Mouse (Mus musculus): ENCODE data around the gene Agfg2. TPM values are rescaled to one million over a fixed set of nuclear protein-coding genes. Genes with fewer than 3 reads are reported as not detected.

Gene Agfg2
- polyA plus RNA-seq, 1 experiment, result 17.8 TPM

- DNase-seq (ENCODE audit: low read depth), result no peak
- TF ChIP-seq POLR2A (IDR thresholded peaks at IDR 0.05; ENCODE audit: borderline replicate concordance, extremely low read depth, insufficient read depth, insufficient read length, poor library complexity, severe bottlenecking) (no peak), CTCF (IDR thresholded peaks at IDR 0.05; ENCODE audit: borderline replicate concordance, extremely low read depth, insufficient read depth, insufficient read length) (no peak)
These were observed 45.1 kb downstream of the Agfg2 start for GRCm38 (mm10) chr5:137639472-137639871.

- TF ChIP-seq CTCF (IDR thresholded peaks at IDR 0.05; ENCODE audit: borderline replicate concordance, extremely low read depth, insufficient read depth, insufficient read length) (no peak), POLR2A (IDR thresholded peaks at IDR 0.05; ENCODE audit: borderline replicate concordance, extremely low read depth, insufficient read depth, insufficient read length, poor library complexity, severe bottlenecking) (no peak)
- DNase-seq (ENCODE audit: low read depth), result no peak
These were observed 51.0 kb downstream of the Agfg2 start for GRCm38 (mm10) chr5:137633397-137634084.

GRCm38 (mm10) chr5:137631591-137631990, 52.9 kb downstream of the Agfg2 start:
- no peak for TF ChIP-seq POLR2A (IDR thresholded peaks at IDR 0.05; ENCODE audit: borderline replicate concordance, extremely low read depth, insufficient read depth, insufficient read length, poor library complexity, severe bottlenecking)
- TF ChIP-seq CTCF (IDR thresholded peaks at IDR 0.05; ENCODE audit: borderline replicate concordance, extremely low read depth, insufficient read depth, insufficient read length), result no peak
- DNase-seq (ENCODE audit: low read depth), result no peak

- DNase-seq (ENCODE audit: low read depth), result no peak
These were observed 53.4 kb downstream of the Agfg2 start for GRCm38 (mm10) chr5:137631171-137631570.

GRCm38 (mm10) chr5:137630602-137631001, 53.9 kb downstream of the Agfg2 start:
- DNase-seq (ENCODE audit: low read depth), result peak; percentile 22

More at GRCm38 (mm10) chr5:137631171-137631570, 53.4 kb downstream of the Agfg2 start:
- no peak for TF ChIP-seq POLR2A (IDR thresholded peaks at IDR 0.05; ENCODE audit: borderline replicate concordance, extremely low read depth, insufficient read depth, insufficient read length, poor library complexity, severe bottlenecking)
- no peak for TF ChIP-seq CTCF (IDR thresholded peaks at IDR 0.05; ENCODE audit: borderline replicate concordance, extremely low read depth, insufficient read depth, insufficient read length)

GRCm38 (mm10) chr5:137629906-137630545, 54.5 kb downstream of the Agfg2 start:
- DNase-seq (ENCODE audit: low read depth), result no peak
- TF ChIP-seq POLR2A (IDR thresholded peaks at IDR 0.05; ENCODE audit: borderline replicate concordance, extremely low read depth, insufficient read depth, insufficient read length, poor library complexity, severe bottlenecking), result no peak
- TF ChIP-seq CTCF (IDR thresholded peaks at IDR 0.05; ENCODE audit: borderline replicate concordance, extremely low read depth, insufficient read depth, insufficient read length), result no peak

More at GRCm38 (mm10) chr5:137630602-137631001, 53.9 kb downstream of the Agfg2 start:
- TF ChIP-seq CTCF (IDR thresholded peaks at IDR 0.05; ENCODE audit: borderline replicate concordance, extremely low read depth, insufficient read depth, insufficient read length) (no peak), POLR2A (IDR thresholded peaks at IDR 0.05; ENCODE audit: borderline replicate concordance, extremely low read depth, insufficient read depth, insufficient read length, poor library complexity, severe bottlenecking) (no peak)

- DNase-seq (ENCODE audit: low read depth), result peak; percentile 74
- no peak for TF ChIP-seq POLR2A (IDR thresholded peaks at IDR 0.05; ENCODE audit: borderline replicate concordance, extremely low read depth, insufficient read depth, insufficient read length, poor library complexity, severe bottlenecking)
- TF ChIP-seq CTCF (IDR thresholded peaks at IDR 0.05; ENCODE audit: borderline replicate concordance, extremely low read depth, insufficient read depth, insufficient read length), result no peak
These were observed 55.2 kb downstream of the Agfg2 start for GRCm38 (mm10) chr5:137629306-137629721.

- TF ChIP-seq CTCF (IDR thresholded peaks at IDR 0.05; ENCODE audit: borderline replicate concordance, extremely low read depth, insufficient read depth, insufficient read length) (no peak), POLR2A (IDR thresholded peaks at IDR 0.05; ENCODE audit: borderline replicate concordance, extremely low read depth, insufficient read depth, insufficient read length, poor library complexity, severe bottlenecking) (peak; percentile 92)
These were observed 55.8 kb downstream of the Agfg2 start, which contains the start of the genes Fbxo24, Lrch4 and Gm20605 for GRCm38 (mm10) chr5:137628498-137629305. TSS of gene Fbxo24 (minus strand) at chr5:137629002. TSS of gene Lrch4 (plus strand) at chr5:137629121. TSS of gene Gm20605 (plus strand) at chr5:137629175.

GRCm38 (mm10) chr5:137627991-137628390, 56.5 kb downstream of the Agfg2 start:
- no peak for DNase-seq (ENCODE audit: low read depth)
- TF ChIP-seq POLR2A (IDR thresholded peaks at IDR 0.05; ENCODE audit: borderline replicate concordance, extremely low read depth, insufficient read depth, insufficient read length, poor library complexity, severe bottlenecking), result no peak
- TF ChIP-seq CTCF (IDR thresholded peaks at IDR 0.05; ENCODE audit: borderline replicate concordance, extremely low read depth, insufficient read depth, insufficient read length), result no peak

More at GRCm38 (mm10) chr5:137628498-137629305, 55.8 kb downstream of the Agfg2 start, which contains the start of the genes Fbxo24, Lrch4 and Gm20605:
- peak; percentile 100 for DNase-seq (ENCODE audit: low read depth)

- TF ChIP-seq CTCF (IDR thresholded peaks at IDR 0.05; ENCODE audit: borderline replicate concordance, extremely low read depth, insufficient read depth, insufficient read length) (no peak), POLR2A (IDR thresholded peaks at IDR 0.05; ENCODE audit: borderline replicate concordance, extremely low read depth, insufficient read depth, insufficient read length, poor library complexity, severe bottlenecking) (no peak)
- no peak for DNase-seq (ENCODE audit: low read depth)
These were observed 60.5 kb downstream of the Agfg2 start for GRCm38 (mm10) chr5:137623937-137624530.
